Mouse (Mus musculus) hindbrain, postnatal 0 days (tissue): ENCODE measurements around the gene Msx2. TPM values are rescaled to one million over a fixed set of nuclear protein-coding genes. Genes with fewer than 3 reads are reported as not detected.

Source experiments
- ATAC-seq: fragments of 200-750 bp; cut with Nextera tagmentation; 2 replicates; pipeline ENCODE4 v1.8.0; 2017; ENCODE audit warnings: mild to moderate bottlenecking, moderate TSS enrichment, moderate library complexity
- DNase-seq: peaks from one replicate; pipeline ENCODE4 v3.0.0-alpha.2; 2015; ENCODE audit warnings: low spot score
- H3K27ac ChIP-seq: fragments of 300-500 bp; sonication (generic); 2 replicates; pipeline ENCODE4 v1.5.1; 2014; ENCODE audit warnings: mild to moderate bottlenecking
- H3K27me3 ChIP-seq: fragments of 300-500 bp; sonication (generic); 2 replicates; pipeline ENCODE4 v1.6.1; 2014; ENCODE audit warnings: low read length, mixed read lengths; ENCODE audit not compliant: insufficient read depth
- H3K36me3 ChIP-seq: fragments of 300-500 bp; sonication (generic); 2 replicates; pipeline ENCODE4 v1.6.1; 2014; ENCODE audit warnings: low read length, mixed read lengths; ENCODE audit not compliant: insufficient read depth
- H3K4me1 ChIP-seq: fragments of 300-500 bp; sonication (generic); 2 replicates; pipeline ENCODE4 v1.6.1; 2014; ENCODE audit warnings: antibody characterized with exemption, low read length, mixed read lengths; ENCODE audit not compliant: insufficient read depth
- H3K4me2 ChIP-seq: fragments of 300-500 bp; sonication (generic); 2 replicates; pipeline ENCODE4 v1.6.1; 2014; ENCODE audit warnings: low read depth, mild to moderate bottlenecking, low read length, moderate library complexity, mixed read lengths
- H3K4me3 ChIP-seq: fragments of 300-500 bp; sonication (generic); 2 replicates; pipeline ENCODE4 v1.5.1; 2014; ENCODE audit warnings: low read length
- H3K9ac ChIP-seq: fragments of 300-500 bp; sonication (generic); replicated peaks from 2 replicates; pipeline ENCODE4 v1.6.1; 2014; ENCODE audit warnings: mild to moderate bottlenecking, low read length, moderate library complexity, mixed read lengths
- H3K9me3 ChIP-seq: fragments of 300-500 bp; sonication (generic); 2 replicates; pipeline ENCODE4 v1.6.1; 2016; ENCODE audit warnings: low read length, mixed read lengths
- CTCF ChIP-seq: IDR thresholded peaks from 2 replicates; pipeline ENCODE4 v1.5.1; 2016; ENCODE audit warnings: antibody characterized with exemption, control low read depth, low read depth
- WGBS: fragments of 180-500 bp; shearing (Covaris S2); extraction: QIAGEN DNeasy Blood & Tissue Kit; methylation state at CpG from one replicate; pipeline ENCODE4 v1.1.7; 2014; 5-methylcytosine and 5-hydroxymethylcytosine counted together
- polyA plus RNA-seq: library from polyadenylated mRNA; unstranded; fragments of >200 nt; fragmentation: Nextera tagmentation; extraction: Ambion mirVana; gene quantifications from 2 replicates; pipeline ENCODE4 v1.2.1, GENCODE M21; 2015
- total RNA-seq: library from RNA; depleted of rRNA; stranded (reverse); fragments of >200 nt; gene quantifications from 2 replicates; pipeline ENCODE4 v1.2.3, GENCODE M21; 2014

Gene Msx2
- total and polyA plus RNA-seq, 2 experiments from 2014 or later, result 3.1 to 5.1 TPM

- Histone ChIP-seq H3K4me3 (no peak overlapping the region), H3K9me3 (no peaks in the 10 kb centered on the region), H3K4me2 (no peak overlapping the region), H3K27ac (no peak overlapping the region), H3K36me3 (no peaks in the 10 kb centered on the region), H3K4me1 (peaks cover 11% of the 10 kb centered on the region; the same call in 1 of the 2 replicates), H3K9ac (no peak overlapping the region), H3K27me3 (peaks cover 70% of the 10 kb centered on the region)
- DNase-seq (no peak), ATAC-seq (no peak)
- WGBS, result 31% methylated on average over 4 of the region's 4 CpGs
- no peak for TF ChIP-seq CTCF
Observed at GRCm38 (mm10) chr13:53473291-53473690, 417 bp upstream of the Msx2 start.

DNA sequence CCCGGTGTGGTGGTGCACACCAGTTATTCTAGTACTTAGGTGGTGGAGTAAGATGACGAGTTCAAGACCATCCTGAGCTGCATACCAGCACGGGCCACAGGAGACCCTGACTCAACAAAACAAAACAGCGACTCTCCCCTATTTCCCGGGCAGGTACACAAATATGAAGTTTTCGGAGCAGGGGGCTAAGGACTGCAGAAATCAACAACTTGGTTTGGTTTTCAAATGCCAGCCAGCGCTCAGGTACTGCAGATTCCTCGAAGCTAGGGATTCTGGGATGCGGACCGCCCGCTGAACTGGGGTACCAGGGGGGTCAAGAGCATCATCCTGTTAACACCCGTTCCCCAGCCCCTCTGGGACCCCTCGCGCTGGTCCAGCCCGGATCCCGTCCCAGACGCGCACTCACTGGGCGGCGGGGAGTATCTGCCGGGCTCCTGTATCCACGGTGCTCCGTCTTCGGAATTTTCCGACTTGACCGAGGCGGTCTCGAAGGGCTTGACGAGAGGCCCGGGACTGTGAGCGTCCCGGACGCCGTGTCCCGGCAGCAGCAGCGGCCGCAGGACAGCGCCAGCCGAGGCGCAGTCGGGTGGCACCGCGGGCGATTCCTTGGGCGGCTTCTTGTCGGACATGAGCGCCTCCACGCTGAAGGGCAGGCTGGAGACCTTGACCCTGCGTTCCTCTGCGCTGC lies 804 bp downstream of the Msx2 start:
- H3K27me3 ChIP-seq, result peaks cover 69% of the 10 kb centered on the region
- H3K36me3 ChIP-seq, result no peaks in the 10 kb centered on the region
- no peaks in the 10 kb centered on the region for H3K9me3 ChIP-seq
- peak overlapping the region; percentile 23; the same call in 1 of the 2 replicates for H3K27ac ChIP-seq
- H3K9ac ChIP-seq, result peak overlapping the region; percentile 45
- H3K4me1 ChIP-seq, result peaks cover 11% of the 10 kb centered on the region; the same call in 1 of the 2 replicates
- TF ChIP-seq CTCF, result no peak
- peak overlapping the region; percentile 48 for H3K4me3 ChIP-seq
- peak overlapping the region; percentile 70 for H3K4me2 ChIP-seq
- peak; percentile 11; the same call in 1 of the 2 replicates for ATAC-seq
- DNase-seq, result no peak
- under 1% methylated on average over 50 of the region's 50 CpGs for WGBS

GRCm38 (mm10) chr13:53471411-53471810 lies 1.5 kb downstream of the Msx2 start:
- Histone ChIP-seq H3K4me2 (peak overlapping the region; percentile 70), H3K27me3 (peaks cover 62% of the 10 kb centered on the region), H3K9me3 (no peaks in the 10 kb centered on the region), H3K4me3 (peak overlapping the region; percentile 48), H3K27ac (no peak overlapping the region), H3K36me3 (no peaks in the 10 kb centered on the region), H3K9ac (peak overlapping the region; percentile 45; the same call in 1 of the 2 replicates), H3K4me1 (peaks cover 11% of the 10 kb centered on the region; the same call in 1 of the 2 replicates)
- TF ChIP-seq CTCF, result no peak
- DNase-seq, result no peak
- WGBS, result 18% methylated on average over 6 of the region's 6 CpGs
- ATAC-seq, result no peak

- no peaks in the 10 kb centered on the region for H3K9me3 ChIP-seq
- no peaks in the 10 kb centered on the region for H3K36me3 ChIP-seq
- peak overlapping the region; percentile 70 for H3K4me2 ChIP-seq
- no peak for TF ChIP-seq CTCF
- DNase-seq (no peak), ATAC-seq (no peak)
- 23% methylated on average over 9 of the region's 9 CpGs for WGBS
- H3K27me3 ChIP-seq, result peaks cover 59% of the 10 kb centered on the region
- peaks cover 4% of the 10 kb centered on the region; the same call in 1 of the 2 replicates for H3K4me1 ChIP-seq
- no peak overlapping the region for H3K9ac ChIP-seq
- H3K4me3 ChIP-seq, result peak overlapping the region; percentile 48; the same call in 1 of the 2 replicates
- H3K27ac ChIP-seq, result no peak overlapping the region
Observed at GRCm38 (mm10) chr13:53470437-53471151, 2.3 kb downstream of the Msx2 start.

- no peak for ATAC-seq
- DNase-seq, result no peak
- peak overlapping the region; percentile 70; the same call in 1 of the 2 replicates for H3K4me2 ChIP-seq
- no peaks in the 10 kb centered on the region; the same call in 1 of the 2 replicates for H3K4me1 ChIP-seq
- no peaks in the 10 kb centered on the region for H3K36me3 ChIP-seq
- H3K27ac ChIP-seq, result no peak overlapping the region
- H3K4me3 ChIP-seq, result 0 out of 2 replicates have a peak overlapping the region, but pooled peaks have one; percentile 4
- H3K27me3 ChIP-seq, result peaks cover 58% of the 10 kb centered on the region
- no peak overlapping the region for H3K9ac ChIP-seq
- H3K9me3 ChIP-seq, result no peaks in the 10 kb centered on the region
- WGBS, result 35% methylated on average over 5 of the region's 5 CpGs
- TF ChIP-seq CTCF, result no peak
Observed at GRCm38 (mm10) chr13:53469756-53470155, 3.1 kb downstream of the Msx2 start.

GRCm38 (mm10) chr13:53468171-53468570 lies 4.7 kb downstream of the Msx2 start:
- H3K4me3 ChIP-seq, result peak overlapping the region; percentile 11; the same call in 1 of the 2 replicates
- no peak overlapping the region for H3K9ac ChIP-seq
- H3K27me3 ChIP-seq, result peaks cover 57% of the 10 kb centered on the region
- DNase-seq (no peak), ATAC-seq (no peak)
- no peaks in the 10 kb centered on the region; the same call in 1 of the 2 replicates for H3K4me1 ChIP-seq
- no peaks in the 10 kb centered on the region for H3K36me3 ChIP-seq
- no peak for TF ChIP-seq CTCF
- peak overlapping the region; percentile 28 for H3K4me2 ChIP-seq
- 35% methylated on average over 14 of the region's 14 CpGs for WGBS
- no peak overlapping the region for H3K27ac ChIP-seq
- no peaks in the 10 kb centered on the region for H3K9me3 ChIP-seq
